Mouse (Mus musculus): ENCODE results near the gene Vmn1r85.

Vmn1r85 gene

GRCm38 (mm10) chr7:13037901-13038555, 56.9 kb downstream of the Vmn1r85 start, which contains the start of gene Ube2m:
Gene Ube2m (minus strand): TSS chr7:13038275.
- peak; percentile 100 for DNase-seq (ENCODE audit: low spot score)

- DNase-seq (ENCODE audit: low spot score), result peak; percentile 64
Measured at GRCm38 (mm10) chr7:13037366-13037765, 57.6 kb downstream of the Vmn1r85 start.

GRCm38 (mm10) chr7:13036806-13037205, 58.2 kb downstream of the Vmn1r85 start:
- DNase-seq (ENCODE audit: low spot score), result no peak

GRCm38 (mm10) chr7:13035211-13035855, 59.6 kb downstream of the Vmn1r85 start:
- DNase-seq (ENCODE audit: low spot score), result no peak

GRCm38 (mm10) chr7:13034148-13034977, 60.6 kb downstream of the Vmn1r85 start, which contains the start of gene Chmp2a:
Gene Chmp2a (minus strand): TSS chr7:13034807.
- peak; percentile 98 for DNase-seq (ENCODE audit: low spot score)

- DNase-seq (ENCODE audit: low spot score), result no peak
Measured at GRCm38 (mm10) chr7:13033451-13034147, 61.4 kb downstream of the Vmn1r85 start.
